Mouse (Mus musculus) C2C12 (cell line): ENCODE results near the gene Ttll11. TPM values are rescaled to one million over a fixed set of nuclear protein-coding genes. Genes with fewer than 3 reads are reported as not detected.

Source experiments
- H3K27me3 ChIP-seq: one replicate; pipeline ENCODE4 v1.6.1; 2011; ENCODE audit not compliant: control insufficient read depth, insufficient read depth, insufficient read length
- H3K36me3 ChIP-seq: one replicate; pipeline ENCODE4 v1.6.1; 2011; ENCODE audit not compliant: control insufficient read depth, insufficient read depth
- H3K4me3 ChIP-seq: one replicate; pipeline ENCODE4 v1.5.1; 2011; ENCODE audit warnings: mild to moderate bottlenecking, control low read depth; ENCODE audit not compliant: poor library complexity, insufficient read depth, severe bottlenecking
- H3K79me2 ChIP-seq: one replicate; pipeline ENCODE4 v1.6.1; 2011; ENCODE audit not compliant: control insufficient read depth, insufficient read depth
- H3K79me3 ChIP-seq: one replicate; pipeline ENCODE4 v1.6.1; 2011; ENCODE audit warnings: low read depth, control low read depth
- H3ac ChIP-seq: one replicate; pipeline ENCODE3; 2011; ENCODE audit warnings: low read depth; ENCODE audit not compliant: control insufficient read depth, insufficient read length
- CEBPB ChIP-seq: IDR thresholded peaks from one replicate; pipeline ENCODE4 v1.6.1; 2011; ENCODE audit warnings: low read depth, mild to moderate bottlenecking, control low read depth, moderate library complexity
- CTCF ChIP-seq: IDR thresholded peaks from one replicate; pipeline ENCODE4 v1.5.1; 2011; ENCODE audit not compliant: control insufficient read depth, insufficient read depth, insufficient read length
- FOSL1 ChIP-seq: IDR thresholded peaks from one replicate; pipeline ENCODE4 v1.8.0; 2011; ENCODE audit warnings: mild to moderate bottlenecking, low read length; ENCODE audit not compliant: poor library complexity, insufficient read depth, severe bottlenecking
- MAX ChIP-seq: IDR thresholded peaks from one replicate; pipeline ENCODE4 v1.6.1; 2011; ENCODE audit warnings: mild to moderate bottlenecking, control low read depth
- MYOD1 ChIP-seq: IDR thresholded peaks from one replicate; pipeline ENCODE4 v1.6.1; 2011; ENCODE audit warnings: low read depth; ENCODE audit not compliant: control insufficient read depth, insufficient read length
- MYOG ChIP-seq: IDR thresholded peaks from one replicate; pipeline ENCODE4 v1.6.1; 2011; ENCODE audit not compliant: control insufficient read depth, insufficient read length; ENCODE audit errors: extremely low read depth
- USF1 ChIP-seq: IDR thresholded peaks from one replicate; pipeline ENCODE4 v1.6.1; 2011; ENCODE audit warnings: low read depth, mild to moderate bottlenecking, control low read depth, moderate library complexity
- polyA plus RNA-seq: library from polyadenylated mRNA; unstranded; fragments of >200 nt; fragmentation: generic; extraction: Trizol; gene quantifications from one replicate; pipeline ENCODE4 v1.2.1, GENCODE M21; 2012; ENCODE audit warnings: missing spikeins

Gene Ttll11
- polyA plus RNA-seq, 1 experiment = 7.0 TPM

GRCm38 (mm10) chr2:35722821-35723220 lies 256.9 kb downstream of the Ttll11 start:
- Histone ChIP-seq H3K79me2 (no peaks in the 10 kb centered on the region), H3K4me3 (no peak overlapping the region), H3ac (no peak overlapping the region), H3K27me3 (no peaks in the 10 kb centered on the region), H3K79me3 (no peaks in the 10 kb centered on the region), H3K36me3 (peaks cover 38% of the 10 kb centered on the region)
- TF ChIP-seq CEBPB (no peak), MAX (no peak), MYOD1 (no peak), MYOG (no peak), CTCF (no peak), FOSL1 (no peak), USF1 (no peak)

- no peak overlapping the region for H3K4me3 ChIP-seq
- TF ChIP-seq FOSL1 = no peak
- H3K27me3 ChIP-seq = no peaks in the 10 kb centered on the region
- H3ac ChIP-seq = no peak overlapping the region
- H3K79me3 ChIP-seq = no peaks in the 10 kb centered on the region
- peaks cover 36% of the 10 kb centered on the region for H3K36me3 ChIP-seq
- H3K79me2 ChIP-seq = no peaks in the 10 kb centered on the region
Observed at GRCm38 (mm10) chr2:35720956-35721355, 258.8 kb downstream of the Ttll11 start.

DNA sequence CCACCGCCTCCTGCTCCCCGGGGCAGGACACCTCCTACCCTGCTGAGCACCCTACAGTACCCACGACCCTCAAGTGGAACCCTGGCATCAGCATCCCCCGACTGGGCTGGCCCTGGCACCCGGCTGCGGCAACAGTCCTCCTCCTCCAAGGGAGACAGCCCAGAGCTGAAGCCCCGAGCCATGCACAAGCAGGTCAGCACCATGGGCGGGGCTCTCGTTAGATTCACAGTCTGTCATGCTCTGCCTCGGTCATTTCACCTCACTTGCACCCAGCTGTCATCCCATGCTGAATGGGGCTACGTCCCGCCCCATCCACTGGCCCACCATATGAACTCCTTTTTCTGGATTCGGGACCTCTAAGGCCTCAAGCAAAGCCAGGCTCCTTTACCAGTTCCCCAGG lies 259.2 kb downstream of the Ttll11 start:
- no peaks in the 10 kb centered on the region for H3K27me3 ChIP-seq
- no peak overlapping the region for H3K4me3 ChIP-seq
- peaks cover 38% of the 10 kb centered on the region for H3K36me3 ChIP-seq
- no peak for TF ChIP-seq MYOG
- no peak for TF ChIP-seq FOSL1
- TF ChIP-seq CTCF = no peak
- TF ChIP-seq USF1 = no peak
- no peak for TF ChIP-seq CEBPB
- TF ChIP-seq MAX = no peak
- no peak for TF ChIP-seq MYOD1
- no peaks in the 10 kb centered on the region for H3K79me2 ChIP-seq
- H3ac ChIP-seq = no peak overlapping the region
- no peaks in the 10 kb centered on the region for H3K79me3 ChIP-seq

DNA sequence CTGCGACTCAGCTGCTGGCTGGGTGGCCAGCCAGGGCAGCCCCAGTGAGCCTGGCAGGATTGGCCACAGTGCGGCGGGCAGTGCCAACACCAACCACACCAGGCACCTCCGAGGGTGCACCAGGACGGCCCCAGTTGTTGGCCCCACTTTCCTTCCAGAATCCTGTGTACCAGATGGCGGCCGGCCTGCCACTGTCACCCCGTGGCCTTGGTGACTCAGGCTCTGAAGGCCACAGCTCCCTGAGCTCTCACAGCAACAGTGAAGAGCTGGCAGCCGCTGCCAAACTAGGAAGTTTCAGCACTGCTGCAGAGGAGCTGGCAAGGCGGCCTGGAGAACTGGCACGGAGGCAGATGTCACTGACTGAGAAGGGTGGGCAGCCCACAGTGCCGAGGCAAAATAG lies 259.6 kb downstream of the Ttll11 start:
- Histone ChIP-seq H3K4me3 (no peak overlapping the region), H3K27me3 (no peaks in the 10 kb centered on the region), H3K79me3 (no peaks in the 10 kb centered on the region), H3ac (no peak overlapping the region), H3K36me3 (peaks cover 41% of the 10 kb centered on the region), H3K79me2 (no peaks in the 10 kb centered on the region)
- TF ChIP-seq MYOD1 = no peak
- TF ChIP-seq FOSL1 = no peak
- TF ChIP-seq MYOG = no peak
- TF ChIP-seq USF1 = no peak
- TF ChIP-seq CTCF = no peak
- TF ChIP-seq CEBPB = no peak
- no peak for TF ChIP-seq MAX

DNA sequence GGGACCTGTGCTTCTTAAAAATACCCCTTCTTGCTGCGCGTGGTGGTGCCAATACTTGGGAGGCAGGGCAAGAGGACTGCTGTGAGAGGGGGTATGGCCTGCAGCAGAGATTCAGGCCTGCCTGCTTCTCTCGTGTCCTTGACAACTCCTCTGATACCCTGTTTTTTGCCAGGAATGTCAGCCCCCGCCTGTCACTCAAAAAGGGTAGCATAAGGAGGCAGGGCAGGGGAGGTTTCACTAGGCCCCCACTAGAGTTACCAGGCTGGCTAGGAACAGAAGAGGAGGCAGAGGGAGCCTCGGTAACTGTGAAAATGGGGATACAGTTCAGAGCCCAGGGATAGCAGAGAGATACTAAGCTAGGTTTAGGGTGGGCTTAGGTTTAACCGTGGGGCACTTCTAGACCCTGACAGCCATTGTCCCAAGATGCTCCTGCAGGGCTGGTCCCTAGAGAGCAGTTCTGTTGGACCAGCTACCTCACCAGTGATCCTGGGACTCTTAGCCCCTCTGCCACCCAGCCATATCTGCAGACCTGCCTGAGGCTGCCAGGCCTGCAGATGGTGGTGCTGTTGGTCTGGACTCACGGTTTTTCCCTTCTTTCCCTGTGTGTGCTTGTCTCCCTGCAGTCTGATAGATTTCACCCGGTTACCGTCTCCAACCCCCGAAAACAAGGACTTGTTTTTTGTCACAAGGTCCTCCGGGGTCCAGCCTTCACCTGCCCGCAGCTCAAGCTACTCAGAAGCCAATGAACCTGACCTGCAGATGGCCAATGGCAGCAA lies 260.3 kb downstream of the Ttll11 start:
- Histone ChIP-seq H3K4me3 (no peak overlapping the region), H3ac (no peak overlapping the region), H3K79me2 (no peaks in the 10 kb centered on the region), H3K36me3 (peaks cover 41% of the 10 kb centered on the region), H3K79me3 (no peaks in the 10 kb centered on the region), H3K27me3 (no peaks in the 10 kb centered on the region)
- TF ChIP-seq MYOD1 (no peak), USF1 (no peak), MAX (no peak), MYOG (no peak), CEBPB (no peak), FOSL1 (no peak), CTCF (no peak)

DNA sequence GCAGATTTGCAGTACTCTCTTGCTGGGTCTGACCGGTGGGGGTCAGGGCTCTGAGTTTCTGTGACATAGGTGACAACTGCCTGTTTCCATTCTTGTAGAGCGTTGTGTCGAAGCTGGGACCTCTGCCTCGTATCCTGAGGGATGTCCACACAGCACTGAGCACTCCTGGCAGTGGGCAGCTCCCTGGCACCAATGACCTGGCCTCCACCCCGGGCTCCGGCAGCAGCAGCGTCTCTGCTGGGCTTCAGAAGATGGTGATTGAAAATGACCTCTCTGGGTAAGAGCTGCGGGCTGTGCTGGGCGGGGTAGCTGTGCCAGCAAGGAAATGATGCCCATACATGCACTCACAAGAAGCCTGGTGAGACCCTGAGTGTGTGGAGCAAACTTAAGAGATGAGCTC lies 261.1 kb downstream of the Ttll11 start:
- TF ChIP-seq CEBPB (no peak), FOSL1 (no peak), USF1 (no peak), MAX (no peak), MYOG (no peak), CTCF (no peak), MYOD1 (no peak)
- no peaks in the 10 kb centered on the region for H3K79me3 ChIP-seq
- H3K36me3 ChIP-seq = peaks cover 36% of the 10 kb centered on the region
- H3K79me2 ChIP-seq = no peaks in the 10 kb centered on the region
- H3ac ChIP-seq = no peak overlapping the region
- H3K27me3 ChIP-seq = no peaks in the 10 kb centered on the region
- H3K4me3 ChIP-seq = no peak overlapping the region
